Mouse (Mus musculus): ENCODE measurements at regions not wholly inside any gene's neighbourhood (a gene's known extent, or its start where the extent isn't known, plus 50 kb on each side); places are given as distances from the start of the nearest gene placed in this dataset.

GRCm38 (mm10) chr11:40624126-40624778, 70.8 kb downstream of the Mat2b start:
- Histone ChIP-seq H3K27ac (ENCODE audit: low read depth, low read length) (no peak overlapping the region), H3K27me3 (ENCODE audit: control insufficient read depth, insufficient read depth, low read length) (no peaks in the 10 kb centered on the region), H3K9ac (ENCODE audit: low read depth, low read length) (no peak overlapping the region), H3K9me3 (ENCODE audit: control insufficient read depth, low read length) (no peaks in the 10 kb centered on the region), H3K4me2 (replicated peaks; ENCODE audit: low read depth, low read length) (no peak overlapping the region), H3K4me3 (ENCODE audit: low read length) (no peak overlapping the region), H3K4me1 (ENCODE audit: control insufficient read depth, insufficient read depth, low read length) (no peaks in the 10 kb centered on the region), H3K36me3 (ENCODE audit: control insufficient read depth, insufficient read depth, low read length) (no peaks in the 10 kb centered on the region)
- no peak for ATAC-seq (ENCODE audit: low FRiP score, low TSS enrichment)
- 84% methylated on average over 3 of the region's 3 CpGs for WGBS

GRCm38 (mm10) chr11:40620036-40620435, 75.0 kb downstream of the Mat2b start:
- Histone ChIP-seq H3K9ac (ENCODE audit: low read depth, low read length) (no peak overlapping the region), H3K27ac (ENCODE audit: low read depth, low read length) (no peak overlapping the region), H3K4me3 (ENCODE audit: low read length) (no peak overlapping the region), H3K36me3 (ENCODE audit: control insufficient read depth, insufficient read depth, low read length) (no peaks in the 10 kb centered on the region), H3K27me3 (ENCODE audit: control insufficient read depth, insufficient read depth, low read length) (no peaks in the 10 kb centered on the region), H3K4me2 (replicated peaks; ENCODE audit: low read depth, low read length) (no peak overlapping the region), H3K9me3 (ENCODE audit: control insufficient read depth, low read length) (no peaks in the 10 kb centered on the region), H3K4me1 (ENCODE audit: control insufficient read depth, insufficient read depth, low read length) (no peaks in the 10 kb centered on the region)
- ATAC-seq (ENCODE audit: low FRiP score, low TSS enrichment) = no peak
- WGBS = 74% methylated on average over 7 of the region's 7 CpGs

DNA sequence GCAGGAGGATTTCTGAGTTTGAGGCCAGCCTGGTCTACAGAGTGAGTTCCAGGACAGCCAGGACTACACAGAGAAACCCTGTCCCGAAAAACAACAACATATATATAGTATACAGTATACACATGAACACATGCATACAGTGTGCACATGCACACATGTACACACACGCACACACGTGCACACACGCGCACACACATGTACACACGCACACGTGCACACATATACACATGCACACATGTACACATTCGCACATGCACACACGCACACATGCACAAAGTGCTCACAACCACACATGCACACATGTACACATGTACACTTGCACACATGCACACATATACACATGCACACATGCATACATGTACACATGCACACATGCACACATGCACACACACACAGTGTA, 92.0 kb downstream of the Mat2b start:
- H3K36me3 ChIP-seq (ENCODE audit: control insufficient read depth, insufficient read depth, low read length) = no peaks in the 10 kb centered on the region
- H3K27me3 ChIP-seq (ENCODE audit: control insufficient read depth, insufficient read depth, low read length) = no peaks in the 10 kb centered on the region
- H3K4me2 ChIP-seq (replicated peaks; ENCODE audit: low read depth, low read length) = no peak overlapping the region
- WGBS = 97% methylated on average over 9 of the region's 9 CpGs
- H3K4me1 ChIP-seq (ENCODE audit: control insufficient read depth, insufficient read depth, low read length) = no peaks in the 10 kb centered on the region
- H3K27ac ChIP-seq (ENCODE audit: low read depth, low read length) = no peak overlapping the region
- no peak overlapping the region for H3K9ac ChIP-seq (ENCODE audit: low read depth, low read length)
- no peaks in the 10 kb centered on the region for H3K9me3 ChIP-seq (ENCODE audit: control insufficient read depth, low read length)
- no peak for ATAC-seq (ENCODE audit: low FRiP score, low TSS enrichment)
- no peak overlapping the region for H3K4me3 ChIP-seq (ENCODE audit: low read length)

DNA sequence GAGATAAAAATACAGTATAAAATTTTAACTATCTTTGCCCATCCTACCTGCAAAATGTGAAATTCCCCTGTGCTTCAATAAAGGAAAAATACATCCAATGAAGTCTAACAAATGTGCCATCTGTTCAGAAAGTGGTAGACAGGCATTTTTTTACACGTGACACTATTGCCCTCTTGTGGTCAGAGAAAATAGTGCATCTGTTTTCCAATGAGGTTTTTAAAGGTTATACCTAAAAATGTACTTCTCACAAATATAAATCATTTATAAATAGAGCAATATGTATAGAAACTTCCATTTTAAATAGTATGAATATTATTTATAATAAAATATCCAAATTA, 93.5 kb downstream of the Mat2b start:
- Histone ChIP-seq H3K27ac (ENCODE audit: low read depth, low read length) (no peak overlapping the region), H3K27me3 (ENCODE audit: control insufficient read depth, insufficient read depth, low read length) (no peaks in the 10 kb centered on the region), H3K36me3 (ENCODE audit: control insufficient read depth, insufficient read depth, low read length) (no peaks in the 10 kb centered on the region), H3K4me1 (ENCODE audit: control insufficient read depth, insufficient read depth, low read length) (no peaks in the 10 kb centered on the region), H3K9me3 (ENCODE audit: control insufficient read depth, low read length) (no peaks in the 10 kb centered on the region), H3K9ac (ENCODE audit: low read depth, low read length) (no peak overlapping the region), H3K4me3 (ENCODE audit: low read length) (no peak overlapping the region), H3K4me2 (replicated peaks; ENCODE audit: low read depth, low read length) (no peak overlapping the region)
- 0% methylated on average over 1 of the region's 1 CpGs for WGBS
- no peak for ATAC-seq (ENCODE audit: low FRiP score, low TSS enrichment)

- Histone ChIP-seq H3K4me3 (ENCODE audit: low read length) (no peak overlapping the region), H3K36me3 (ENCODE audit: control insufficient read depth, insufficient read depth, low read length) (no peaks in the 10 kb centered on the region), H3K4me2 (replicated peaks; ENCODE audit: low read depth, low read length) (no peak overlapping the region), H3K27ac (ENCODE audit: low read depth, low read length) (no peak overlapping the region), H3K9ac (ENCODE audit: low read depth, low read length) (no peak overlapping the region), H3K27me3 (ENCODE audit: control insufficient read depth, insufficient read depth, low read length) (no peaks in the 10 kb centered on the region), H3K4me1 (ENCODE audit: control insufficient read depth, insufficient read depth, low read length) (no peaks in the 10 kb centered on the region), H3K9me3 (ENCODE audit: control insufficient read depth, low read length) (no peaks in the 10 kb centered on the region)
- WGBS = 35% methylated on average over 11 of the region's 11 CpGs
- ATAC-seq (ENCODE audit: low FRiP score, low TSS enrichment) = no peak
Measured at GRCm38 (mm10) chr11:40600773-40601571, 94.0 kb downstream of the Mat2b start.

- no peaks in the 10 kb centered on the region for H3K36me3 ChIP-seq (ENCODE audit: control insufficient read depth, insufficient read depth, low read length)
- no peak overlapping the region for H3K9ac ChIP-seq (ENCODE audit: low read depth, low read length)
- WGBS = 10% methylated on average over 15 of the region's 15 CpGs
- H3K27ac ChIP-seq (ENCODE audit: low read depth, low read length) = no peak overlapping the region
- no peaks in the 10 kb centered on the region for H3K4me1 ChIP-seq (ENCODE audit: control insufficient read depth, insufficient read depth, low read length)
- ATAC-seq (ENCODE audit: low FRiP score, low TSS enrichment) = no peak
- H3K4me3 ChIP-seq (ENCODE audit: low read length) = no peak overlapping the region
- no peaks in the 10 kb centered on the region for H3K9me3 ChIP-seq (ENCODE audit: control insufficient read depth, low read length)
- no peak overlapping the region for H3K4me2 ChIP-seq (replicated peaks; ENCODE audit: low read depth, low read length)
- no peaks in the 10 kb centered on the region for H3K27me3 ChIP-seq (ENCODE audit: control insufficient read depth, insufficient read depth, low read length)
Measured at GRCm38 (mm10) chr11:40599956-40600772, 94.8 kb downstream of the Mat2b start.

DNA sequence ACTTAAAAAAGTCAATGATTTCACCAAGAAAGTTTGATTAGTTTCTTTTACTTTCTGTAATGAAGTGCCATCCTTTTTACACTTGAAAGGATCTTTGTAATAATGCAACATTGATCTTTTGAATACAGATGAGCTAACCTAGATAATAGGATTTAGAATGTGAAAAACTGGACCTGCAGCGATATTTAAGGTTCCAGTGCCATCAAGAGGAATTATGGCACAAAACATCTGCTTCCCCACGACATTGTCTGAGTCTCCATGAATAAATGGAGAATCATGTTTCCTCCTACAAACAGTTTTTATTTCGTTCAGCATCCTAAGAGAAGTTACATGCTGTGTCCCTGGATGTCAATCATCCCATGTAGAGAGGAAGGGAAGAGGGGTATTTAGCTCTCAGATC, 98.7 kb downstream of the Mat2b start:
- H3K4me1 ChIP-seq (ENCODE audit: control insufficient read depth, insufficient read depth, low read length) = no peaks in the 10 kb centered on the region
- no peaks in the 10 kb centered on the region for H3K36me3 ChIP-seq (ENCODE audit: control insufficient read depth, insufficient read depth, low read length)
- H3K27ac ChIP-seq (ENCODE audit: low read depth, low read length) = no peak overlapping the region
- no peak overlapping the region for H3K4me2 ChIP-seq (replicated peaks; ENCODE audit: low read depth, low read length)
- H3K9ac ChIP-seq (ENCODE audit: low read depth, low read length) = no peak overlapping the region
- H3K4me3 ChIP-seq (ENCODE audit: low read length) = no peak overlapping the region
- ATAC-seq (ENCODE audit: low FRiP score, low TSS enrichment) = no peak
- WGBS = 48% methylated on average over 3 of the region's 3 CpGs
- no peaks in the 10 kb centered on the region for H3K9me3 ChIP-seq (ENCODE audit: control insufficient read depth, low read length)
- no peaks in the 10 kb centered on the region for H3K27me3 ChIP-seq (ENCODE audit: control insufficient read depth, insufficient read depth, low read length)

- Histone ChIP-seq H3K4me2 (replicated peaks; ENCODE audit: low read depth, low read length) (no peak overlapping the region), H3K9me3 (ENCODE audit: control insufficient read depth, low read length) (no peaks in the 10 kb centered on the region), H3K9ac (ENCODE audit: low read depth, low read length) (no peak overlapping the region), H3K4me1 (ENCODE audit: control insufficient read depth, insufficient read depth, low read length) (no peaks in the 10 kb centered on the region), H3K4me3 (ENCODE audit: low read length) (no peak overlapping the region), H3K36me3 (ENCODE audit: control insufficient read depth, insufficient read depth, low read length) (no peaks in the 10 kb centered on the region), H3K27ac (ENCODE audit: low read depth, low read length) (no peak overlapping the region), H3K27me3 (ENCODE audit: control insufficient read depth, insufficient read depth, low read length) (no peaks in the 10 kb centered on the region)
- no peak for ATAC-seq (ENCODE audit: low FRiP score, low TSS enrichment)
- 78% methylated on average over 4 of the region's 4 CpGs for WGBS
Measured at GRCm38 (mm10) chr11:40592056-40592455, 102.9 kb downstream of the Mat2b start.

GRCm38 (mm10) chr11:40573758-40574139, 121.3 kb downstream of the Mat2b start:
- H3K27me3 ChIP-seq (ENCODE audit: control insufficient read depth, insufficient read depth, low read length) = no peaks in the 10 kb centered on the region
- no peak for ATAC-seq (ENCODE audit: low FRiP score, low TSS enrichment)
- H3K4me2 ChIP-seq (replicated peaks; ENCODE audit: low read depth, low read length) = no peak overlapping the region
- no peaks in the 10 kb centered on the region for H3K4me1 ChIP-seq (ENCODE audit: control insufficient read depth, insufficient read depth, low read length)
- no peak overlapping the region for H3K9ac ChIP-seq (ENCODE audit: low read depth, low read length)
- no peaks in the 10 kb centered on the region for H3K36me3 ChIP-seq (ENCODE audit: control insufficient read depth, insufficient read depth, low read length)
- 37% methylated on average over 3 of the region's 3 CpGs for WGBS
- H3K9me3 ChIP-seq (ENCODE audit: control insufficient read depth, low read length) = no peaks in the 10 kb centered on the region
- H3K4me3 ChIP-seq (ENCODE audit: low read length) = no peak overlapping the region
- no peak overlapping the region for H3K27ac ChIP-seq (ENCODE audit: low read depth, low read length)
